Mouse (Mus musculus): ENCODE data around the gene Wdfy4.

DNA sequence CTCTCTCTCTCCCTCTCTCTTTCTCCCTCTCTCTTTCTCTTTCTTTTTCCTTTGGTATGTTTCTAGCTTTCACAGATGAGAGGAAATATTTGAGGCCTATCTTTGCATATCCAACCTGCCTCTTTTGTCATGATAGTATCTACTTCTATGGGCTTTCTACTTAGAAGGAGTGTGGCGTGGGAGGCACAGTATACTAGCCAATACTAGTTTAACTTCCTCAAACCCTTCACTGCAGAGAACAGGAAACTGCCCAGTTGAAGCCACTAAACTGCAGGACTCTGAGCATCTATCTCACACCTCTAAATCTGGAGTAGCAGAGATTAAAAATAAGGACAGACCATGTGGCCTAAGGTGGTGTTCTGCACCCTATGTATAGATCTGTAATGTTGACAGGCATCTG is 5.3 kb upstream of the Wdfy4 start:
- no peak for TF ChIP-seq CTCF (IDR thresholded peaks at IDR 0.05; ENCODE audit: extremely low read depth, insufficient read depth, low read length)
- TF ChIP-seq POLR2A (IDR thresholded peaks at IDR 0.05; ENCODE audit: extremely low read depth, insufficient read depth, low read length), result no peak

Data from cortical plate, adult 2 months (tissue).